Mouse (Mus musculus): Measurements from ENCODE around the gene Slc25a39.
A peak's percentile ranks its signal among the peaks of the same experiment; 100 is the strongest.

Slc25a39 gene

DNA sequence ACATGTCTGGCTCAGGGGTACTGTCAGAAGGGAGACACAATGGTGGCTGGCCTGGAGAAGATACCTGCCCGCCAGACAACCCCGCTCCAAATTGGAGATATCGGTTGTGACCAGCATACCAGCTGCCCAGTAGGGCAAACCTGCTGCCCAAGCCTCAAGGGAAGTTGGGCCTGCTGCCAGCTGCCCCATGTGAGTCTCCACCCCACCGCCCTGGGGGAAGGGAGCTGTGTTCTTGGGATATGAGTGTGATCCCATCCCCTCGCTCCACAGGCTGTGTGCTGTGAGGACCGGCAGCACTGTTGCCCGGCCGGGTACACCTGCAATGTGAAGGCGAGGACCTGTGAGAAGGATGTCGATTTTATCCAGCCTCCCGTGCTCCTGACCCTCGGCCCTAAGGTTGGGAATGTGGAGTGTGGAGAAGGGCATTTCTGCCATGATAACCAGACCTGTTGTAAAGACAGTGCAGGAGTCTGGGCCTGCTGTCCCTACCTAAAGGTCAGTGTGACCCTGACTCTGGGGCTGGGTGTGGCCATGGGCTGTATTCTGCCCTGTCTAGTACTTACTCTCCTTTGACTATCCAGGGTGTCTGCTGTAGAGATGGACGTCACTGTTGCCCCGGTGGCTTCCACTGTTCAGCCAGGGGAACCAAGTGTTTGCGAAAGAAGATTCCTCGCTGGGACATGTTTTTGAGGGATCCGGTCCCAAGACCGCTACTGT lies 28.2 kb upstream of the Slc25a39 start:
- peak; percentile 69 for DNase-seq

DNA sequence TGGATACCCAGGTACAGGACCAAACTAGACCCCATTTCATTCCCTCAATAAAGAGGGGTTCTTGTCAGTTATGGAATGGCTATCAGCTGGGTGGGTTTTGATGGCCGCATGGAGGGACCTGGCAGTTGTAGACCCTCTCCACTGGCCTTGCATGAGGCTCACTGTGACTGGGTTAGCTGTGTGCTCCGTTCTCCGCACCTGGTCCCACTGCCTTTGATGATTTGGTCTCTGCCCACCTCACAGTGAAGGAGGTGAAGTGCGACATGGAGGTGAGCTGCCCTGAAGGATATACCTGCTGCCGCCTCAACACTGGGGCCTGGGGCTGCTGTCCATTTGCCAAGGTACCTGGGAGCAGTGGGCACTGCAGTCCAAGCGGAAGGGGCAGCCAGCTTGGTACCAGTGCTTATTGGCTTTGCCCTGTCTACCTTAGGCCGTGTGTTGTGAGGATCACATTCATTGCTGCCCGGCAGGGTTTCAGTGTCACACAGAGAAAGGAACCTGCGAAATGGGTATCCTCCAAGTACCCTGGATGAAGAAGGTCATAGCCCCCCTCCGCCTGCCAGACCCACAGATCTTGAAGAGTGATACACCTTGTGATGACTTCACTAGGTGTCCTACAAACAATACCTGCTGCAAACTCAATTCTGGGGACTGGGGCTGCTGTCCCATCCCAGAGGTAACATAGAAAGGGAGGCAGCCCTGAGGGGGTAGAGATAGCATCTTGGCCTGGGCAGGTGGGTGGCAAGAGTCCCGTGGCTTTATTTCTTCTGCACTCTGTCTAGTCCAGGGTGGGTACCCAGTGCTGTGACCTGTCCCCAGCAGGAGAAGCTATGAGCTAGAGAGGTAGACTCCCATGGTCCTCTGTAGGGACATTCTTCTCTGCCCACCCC lies 27.3 kb upstream of the Slc25a39 start:
- peak; percentile 67 for DNase-seq

DNA sequence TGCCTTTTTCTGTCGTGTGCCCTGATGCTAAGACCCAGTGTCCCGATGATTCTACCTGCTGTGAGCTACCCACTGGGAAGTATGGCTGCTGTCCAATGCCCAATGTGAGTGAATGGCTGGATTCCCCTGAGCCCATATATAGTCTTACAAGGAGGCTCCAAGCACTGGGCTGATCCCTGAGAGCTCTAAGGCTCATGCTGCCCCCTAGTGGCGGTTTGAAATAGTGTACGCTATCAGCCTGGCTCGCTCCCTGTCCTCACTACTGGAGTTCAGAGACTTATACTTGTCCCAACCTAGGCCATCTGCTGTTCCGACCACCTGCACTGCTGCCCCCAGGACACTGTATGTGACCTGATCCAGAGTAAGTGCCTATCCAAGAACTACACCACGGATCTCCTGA lies 26.7 kb upstream of the Slc25a39 start:
- DNase-seq, result peak; percentile 89

DNA sequence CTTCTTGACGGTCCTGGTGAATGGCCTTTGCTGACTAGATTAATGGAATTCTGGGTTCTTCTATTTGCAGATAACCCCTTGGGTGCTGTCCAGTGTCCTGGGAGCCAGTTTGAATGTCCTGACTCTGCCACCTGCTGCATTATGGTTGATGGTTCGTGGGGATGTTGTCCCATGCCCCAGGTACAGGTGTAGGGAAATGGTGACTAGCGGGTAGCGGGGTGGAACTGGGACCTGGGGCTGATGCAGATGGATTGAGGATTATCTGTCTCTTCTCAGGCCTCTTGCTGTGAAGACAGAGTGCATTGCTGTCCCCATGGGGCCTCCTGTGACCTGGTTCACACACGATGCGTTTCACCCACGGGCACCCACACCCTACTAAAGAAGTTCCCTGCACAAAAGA lies 26.1 kb upstream of the Slc25a39 start:
- no peak for DNase-seq

DNA sequence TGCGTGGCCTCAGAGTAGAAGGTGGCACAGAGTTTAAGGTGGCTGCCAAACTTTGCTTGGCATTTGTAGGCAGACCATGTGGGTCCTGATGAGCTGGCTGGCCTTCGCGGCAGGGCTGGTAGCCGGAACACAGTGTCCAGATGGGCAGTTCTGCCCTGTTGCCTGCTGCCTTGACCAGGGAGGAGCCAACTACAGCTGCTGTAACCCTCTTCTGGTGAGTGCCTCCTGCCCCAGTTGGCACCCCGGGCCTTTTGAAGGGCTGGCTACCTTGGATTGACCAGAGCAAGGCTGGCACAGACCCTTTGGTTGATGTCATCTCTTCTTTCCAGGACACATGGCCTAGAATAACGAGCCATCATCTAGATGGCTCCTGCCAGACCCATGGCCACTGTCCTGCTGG lies 25.1 kb upstream of the Slc25a39 start:
- peak; percentile 87 for DNase-seq

DNA sequence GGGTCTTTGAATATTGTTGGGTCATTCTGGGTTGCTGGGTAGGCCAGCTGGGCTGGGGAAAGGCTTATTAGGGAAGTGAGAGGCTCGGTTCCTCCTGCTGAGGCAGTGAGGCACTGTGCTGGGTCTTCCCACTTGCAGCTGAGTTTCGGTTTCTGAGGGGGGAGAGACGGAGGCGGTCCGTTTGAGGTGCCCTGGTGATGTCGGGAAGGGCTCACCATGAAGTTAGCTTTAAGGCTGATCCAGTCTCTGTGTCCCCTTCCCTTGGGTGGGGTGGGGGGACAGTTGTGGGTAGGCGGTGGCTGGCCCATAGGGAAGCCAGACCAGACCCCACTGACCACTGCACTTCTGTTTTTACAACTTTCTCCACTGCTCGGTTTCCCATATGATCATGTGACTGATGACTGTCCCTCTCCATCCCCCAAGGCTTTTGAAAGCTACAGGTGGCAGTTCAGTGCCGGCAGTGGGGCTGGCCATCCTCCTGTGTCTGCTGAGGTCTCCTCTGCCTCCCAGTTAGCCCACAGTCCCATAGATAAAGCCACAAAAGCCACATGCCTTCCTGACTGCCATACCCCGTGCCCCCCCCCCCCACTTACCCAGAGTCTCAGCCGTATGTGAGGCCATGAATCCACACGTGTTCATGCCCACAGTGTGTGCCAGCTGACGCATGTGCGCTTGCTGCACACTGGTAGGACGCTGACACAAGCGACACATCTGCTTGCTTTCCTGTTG lies 24.5 kb upstream of the Slc25a39 start:
- DNase-seq, result peak; percentile 65

DNA sequence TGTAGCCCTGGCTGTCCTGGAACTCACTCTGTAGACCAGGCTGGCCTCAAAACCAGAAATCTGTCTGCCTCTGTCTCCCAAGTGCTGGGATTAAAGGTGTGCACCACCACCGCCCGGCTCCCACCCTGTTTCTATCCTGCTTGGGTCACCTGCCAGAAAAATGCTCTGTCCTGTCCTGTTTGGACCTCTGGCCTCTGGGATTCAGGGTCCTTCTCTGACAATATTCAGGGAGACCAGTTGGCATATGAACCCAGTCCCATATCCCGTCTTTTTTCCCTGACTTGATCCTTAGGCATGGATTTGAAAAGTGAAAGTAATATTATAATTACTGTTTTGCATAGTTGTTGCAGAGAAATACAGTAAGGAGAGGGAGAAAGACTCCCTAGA lies 24.0 kb upstream of the Slc25a39 start:
- peak; percentile 62 for DNase-seq

DNA sequence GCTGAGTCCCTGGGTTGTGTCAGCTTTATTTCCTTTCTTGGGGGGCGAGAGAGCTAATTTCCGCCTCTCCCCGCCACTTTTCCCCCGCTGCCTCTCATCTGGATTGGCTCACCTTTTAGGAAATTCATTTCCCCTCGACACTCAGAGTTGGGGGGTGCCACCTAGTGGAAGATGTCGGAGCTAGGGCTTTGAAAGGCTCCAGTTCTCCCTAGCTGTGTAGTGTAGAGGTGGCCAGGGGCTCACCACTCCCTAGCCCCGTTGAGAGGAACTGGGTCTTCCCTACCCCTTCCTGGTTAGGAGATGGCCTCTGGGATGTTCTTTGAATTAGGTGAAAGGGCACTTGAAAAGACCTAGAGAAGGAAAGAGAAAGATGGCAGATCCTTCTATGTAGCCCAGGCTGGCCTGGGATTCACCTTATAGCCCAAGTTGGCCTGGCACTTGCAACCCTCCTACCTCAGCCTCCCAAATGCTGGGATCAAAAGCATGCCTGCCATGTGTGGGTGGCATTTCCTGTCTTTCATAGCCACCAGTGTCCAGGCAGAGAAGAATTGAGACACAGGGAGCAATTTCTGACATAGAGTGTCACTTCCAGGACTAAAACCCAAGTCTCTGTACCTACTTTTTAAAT lies 23.4 kb upstream of the Slc25a39 start:
- peak; percentile 79 for DNase-seq

DNA sequence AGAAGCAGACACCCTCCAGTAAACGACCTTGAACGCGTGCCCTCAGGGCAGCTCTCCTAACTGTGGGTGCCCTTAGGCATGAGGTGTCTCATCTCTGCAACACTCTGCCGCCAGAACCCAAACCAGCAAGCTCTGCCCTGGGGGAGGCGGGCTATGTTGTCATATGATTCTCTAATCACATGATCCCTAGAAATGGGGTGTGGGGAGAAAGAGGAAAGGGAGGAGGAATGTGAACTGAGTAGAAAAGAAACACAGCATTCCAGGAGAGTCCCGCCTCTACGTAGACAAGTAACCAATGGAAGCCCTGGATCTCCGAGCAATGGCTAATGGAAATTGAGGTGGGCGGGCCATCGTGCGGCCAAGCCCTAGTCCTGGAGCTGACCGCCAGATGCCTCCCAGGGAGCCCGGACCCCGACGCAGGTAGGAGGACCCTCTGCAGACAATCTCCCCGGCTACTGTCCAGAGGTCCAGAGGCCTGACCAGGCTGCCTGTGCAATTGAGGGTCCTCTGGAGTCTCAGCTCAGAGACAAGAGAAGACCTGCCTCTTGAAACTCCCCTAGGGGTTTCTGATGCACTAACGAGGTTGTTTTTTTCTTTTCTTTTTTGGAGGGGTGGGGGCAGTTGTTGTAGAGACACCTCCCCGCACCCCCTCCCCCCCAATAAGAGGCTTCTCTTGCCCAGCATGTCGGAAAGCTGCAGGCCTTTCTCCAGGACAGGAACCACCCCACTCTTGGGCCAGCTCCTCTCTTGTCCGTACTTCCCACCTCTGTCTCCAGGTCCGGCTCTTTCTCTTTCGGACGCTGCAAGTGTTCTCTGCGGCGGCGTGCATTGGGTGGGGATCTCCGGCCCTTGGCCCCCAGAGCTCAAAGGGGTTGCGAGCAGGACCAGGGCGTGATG lies 22.6 kb upstream of the Slc25a39 start, which contains the start of gene Grn:
Gene Grn (plus strand): TSS at position 195 of the 897 bp plus-strand sequence.
- peak; percentile 96 for DNase-seq

DNA sequence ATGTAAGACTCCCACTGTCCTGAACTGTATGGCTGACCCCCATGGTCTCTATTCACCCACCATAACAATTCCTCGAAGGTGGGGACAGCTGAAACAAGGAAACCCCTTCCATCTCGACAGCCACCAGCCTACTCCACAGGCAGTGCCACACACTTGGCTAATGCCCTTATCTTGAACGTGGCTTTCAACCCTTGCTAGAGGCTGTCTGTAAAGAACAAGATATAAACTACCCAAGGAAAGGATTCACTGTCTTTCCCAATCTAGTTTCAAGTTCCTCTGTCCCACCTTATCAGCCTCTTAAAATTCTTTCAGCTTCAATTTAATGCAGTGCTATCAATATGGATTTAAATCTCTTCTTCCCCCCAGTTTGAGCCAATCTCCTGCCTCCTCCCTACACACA lies 21.8 kb upstream of the Slc25a39 start:
- DNase-seq, result peak; percentile 42

DNA sequence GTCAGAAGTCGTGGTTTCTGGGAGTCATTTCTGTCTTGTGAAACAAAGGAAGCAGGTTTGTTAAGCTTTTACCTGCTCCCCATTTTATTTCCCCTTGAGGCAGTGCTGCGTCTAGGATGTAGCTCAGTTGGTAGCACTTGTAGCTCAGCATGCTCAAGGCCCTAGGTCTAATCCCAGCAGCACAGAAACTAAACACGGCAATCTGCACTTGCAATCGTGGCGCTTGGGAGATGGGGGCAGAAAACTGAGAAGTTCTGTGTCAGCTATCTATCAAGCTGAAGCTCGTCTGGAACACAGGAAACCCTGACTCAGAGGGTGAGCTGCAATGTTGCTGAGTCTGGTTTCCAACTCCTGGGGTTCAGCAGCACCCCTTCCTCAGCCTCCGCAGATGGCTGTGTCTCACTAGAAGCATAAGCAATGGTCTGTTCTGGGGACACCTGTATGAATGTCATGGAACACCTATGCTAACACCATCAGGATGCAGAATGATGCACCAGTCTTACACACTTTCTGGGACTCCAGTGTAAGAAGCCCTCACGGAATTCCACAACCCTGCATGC lies 21.3 kb upstream of the Slc25a39 start:
- DNase-seq, result peak; percentile 46

DNA sequence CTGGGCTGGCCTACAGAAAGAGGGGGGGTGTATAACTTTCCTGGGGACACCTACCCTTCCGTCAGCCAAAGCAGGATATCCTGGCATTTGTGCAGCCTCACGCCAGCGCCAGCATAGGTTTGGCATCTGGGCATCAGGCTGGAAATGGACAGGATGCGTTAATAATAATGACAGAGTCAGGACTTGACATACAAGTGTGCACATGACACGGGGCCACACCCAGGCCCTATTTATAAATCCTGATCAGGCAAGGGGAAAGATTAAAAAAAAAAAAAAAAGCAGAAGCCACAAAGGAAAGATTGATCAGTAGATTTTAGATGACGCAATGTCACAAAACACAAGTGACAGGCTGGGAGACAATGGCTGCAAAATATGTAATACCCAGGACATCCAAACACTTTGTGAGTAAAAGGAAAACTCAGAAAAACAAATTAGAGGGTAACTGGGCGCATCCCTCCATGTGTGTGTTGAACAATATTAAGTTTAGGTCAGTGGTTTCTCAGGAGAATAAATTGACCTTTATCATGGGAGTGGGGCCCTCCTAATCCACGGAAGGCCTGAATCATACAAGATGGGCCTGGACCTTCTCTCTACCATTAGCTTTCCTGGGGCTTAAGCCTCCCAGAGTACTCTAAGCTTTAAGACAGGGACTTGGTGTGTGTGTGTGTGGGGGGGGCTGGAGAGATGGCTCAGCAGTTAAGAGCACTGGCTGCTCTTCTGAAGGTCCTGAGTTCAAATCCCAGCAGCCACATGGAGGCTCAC lies 18.0 kb upstream of the Slc25a39 start:
- DNase-seq, result peak; percentile 21

DNA sequence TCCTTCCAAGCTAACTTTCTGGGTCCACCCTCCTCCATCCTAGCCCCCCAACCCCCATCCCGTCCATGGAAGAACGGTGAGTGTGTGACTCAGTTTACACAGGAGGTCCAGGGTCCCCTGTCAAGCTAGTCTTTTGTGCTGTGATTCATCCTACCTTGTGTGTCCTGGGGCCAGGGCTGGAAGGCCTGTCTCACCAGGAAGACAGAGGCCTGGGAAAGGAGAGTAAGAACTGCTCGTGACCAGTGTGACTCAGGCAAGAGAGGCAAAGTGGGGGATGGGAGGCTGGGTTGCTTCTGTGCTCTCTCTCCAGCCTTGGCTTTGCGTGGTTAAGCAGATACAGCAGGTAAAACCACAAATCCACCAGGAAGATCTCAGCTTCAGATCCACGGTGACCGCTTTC lies 16.9 kb upstream of the Slc25a39 start:
- DNase-seq, result peak; percentile 7

DNA sequence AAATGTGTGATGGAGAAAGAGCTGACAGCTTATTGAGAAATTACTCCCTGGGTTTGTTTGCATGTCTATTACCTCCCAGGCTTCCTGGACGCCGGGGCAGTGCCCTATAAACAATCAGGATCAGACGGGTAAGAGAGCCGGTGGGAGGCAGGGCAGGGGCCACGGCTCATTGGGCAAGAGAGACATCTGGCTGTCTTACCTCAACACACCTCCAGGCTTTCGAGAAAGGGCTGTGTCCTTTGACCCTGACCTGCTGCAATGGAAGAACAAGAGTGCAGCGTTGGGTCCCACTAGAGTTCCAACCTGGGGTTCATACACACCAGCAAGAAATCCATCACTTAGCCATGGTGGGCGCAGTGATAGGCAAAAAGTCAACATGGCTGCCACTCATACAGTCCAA lies 13.8 kb upstream of the Slc25a39 start:
- no peak for DNase-seq

DNA sequence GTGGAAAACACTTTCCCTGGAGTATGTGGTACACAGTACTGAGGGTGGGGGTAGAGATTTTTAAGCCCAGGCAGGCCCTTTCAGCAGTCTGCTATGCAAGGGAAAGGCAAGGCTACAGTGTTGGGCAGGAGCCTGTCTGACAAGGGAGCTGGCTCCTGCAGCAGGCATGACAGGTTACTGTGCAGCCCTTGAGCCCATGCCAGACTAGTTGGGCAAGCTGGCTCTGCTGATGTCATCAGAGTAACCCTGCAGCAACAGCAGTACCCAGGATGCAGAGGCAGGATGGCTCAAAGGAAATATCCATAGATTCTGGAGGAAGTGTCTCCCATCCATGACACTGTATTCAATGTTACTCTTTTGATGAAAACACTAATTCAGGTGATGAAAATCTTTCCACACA lies 11.1 kb upstream of the Slc25a39 start:
- peak; percentile 6 for DNase-seq

DNA sequence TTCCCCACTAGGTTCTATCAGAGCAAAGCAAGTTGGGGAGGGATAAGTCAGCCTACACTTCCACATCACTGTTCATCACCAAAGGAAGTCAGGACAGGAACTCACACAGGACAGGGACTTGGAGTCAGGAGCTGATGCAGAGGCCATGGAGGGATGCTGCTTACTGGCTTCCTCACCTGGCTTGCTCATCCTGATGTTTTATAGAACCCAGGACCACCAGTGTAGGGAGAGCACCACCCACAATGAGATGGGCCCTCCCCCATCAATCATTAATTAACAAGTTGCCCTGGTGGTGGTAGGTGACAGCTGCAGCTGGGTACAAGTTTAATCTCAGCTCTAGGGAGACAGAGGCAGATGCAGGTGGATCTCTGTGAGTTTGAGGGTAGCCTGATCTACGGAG lies 9.4 kb upstream of the Slc25a39 start:
- DNase-seq, result no peak

DNA sequence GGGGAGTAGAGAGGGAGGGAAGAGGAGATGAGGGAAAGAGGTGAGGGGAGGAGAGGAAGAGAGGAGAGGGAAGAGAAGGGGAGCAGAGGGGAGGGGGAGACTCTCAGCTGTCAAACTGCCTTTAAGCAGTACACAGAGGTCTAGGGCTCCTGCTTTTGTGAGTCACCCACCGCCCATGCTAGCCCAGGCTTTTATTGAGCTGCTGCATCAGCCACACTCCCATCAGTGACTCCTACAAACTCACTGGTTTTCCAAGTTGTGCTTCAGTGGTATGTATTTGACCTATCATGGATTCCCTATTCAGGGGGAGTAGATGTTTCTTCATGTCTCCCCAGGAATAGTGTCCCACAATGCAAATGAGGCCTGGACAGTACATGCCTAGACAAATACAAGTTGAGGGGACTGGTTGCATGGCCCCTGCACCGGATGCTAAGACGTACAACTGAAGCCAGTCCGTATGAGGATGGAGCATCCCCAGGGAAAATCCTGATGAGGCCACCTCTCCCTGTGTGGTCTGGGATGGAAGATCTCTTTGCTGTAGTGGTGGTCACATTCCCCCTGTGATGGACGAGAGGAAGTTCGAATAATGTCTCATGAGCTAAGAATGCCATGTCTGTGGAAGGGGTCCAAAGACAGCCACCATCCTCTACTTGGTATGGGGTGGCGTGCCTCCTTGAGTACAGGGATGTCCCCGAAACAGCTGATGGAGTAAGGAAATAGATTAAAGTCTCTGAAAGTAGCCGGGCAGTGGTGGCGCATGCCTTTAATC lies 7.5 kb upstream of the Slc25a39 start:
- peak; percentile 10 for DNase-seq

DNA sequence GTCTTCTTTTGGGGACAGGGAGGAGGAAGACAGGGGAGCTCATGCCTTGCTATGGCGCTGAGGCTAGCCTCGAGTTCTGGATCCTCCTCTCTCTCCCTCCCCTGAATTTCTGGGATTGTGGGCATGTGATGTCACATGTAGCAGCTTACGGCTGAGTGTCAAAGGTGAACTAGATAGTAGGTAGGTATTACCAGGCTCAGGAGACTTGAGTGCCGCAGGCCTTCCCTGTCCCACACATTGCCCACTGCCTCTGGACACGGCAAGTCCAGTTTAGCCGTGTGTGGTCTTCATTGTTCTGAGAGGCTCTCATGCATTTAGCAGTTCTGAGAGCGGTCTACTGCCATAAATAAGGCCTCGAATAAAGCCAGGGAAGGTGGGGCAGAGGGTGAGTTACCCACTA lies 5.3 kb upstream of the Slc25a39 start:
- DNase-seq, result peak; percentile 19

DNA sequence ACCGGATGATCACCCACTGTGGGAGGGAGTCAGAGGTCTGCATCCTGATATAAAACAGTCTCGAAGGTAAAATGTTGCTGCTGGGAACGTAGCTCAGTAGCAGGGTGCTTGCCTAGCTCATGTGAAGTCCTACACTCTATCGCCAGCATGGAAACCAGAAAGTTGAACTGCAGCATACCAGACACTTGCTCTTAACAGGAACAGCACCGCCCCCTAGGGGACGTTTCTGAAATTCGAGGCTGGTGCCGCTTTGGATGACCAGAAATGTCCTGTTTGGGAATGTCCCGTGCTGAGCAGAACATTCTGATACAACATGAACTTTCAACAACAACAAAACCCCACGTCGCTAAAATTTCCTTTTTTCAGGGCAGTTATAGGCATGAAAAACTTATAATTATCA lies 4.0 kb upstream of the Slc25a39 start:
- peak; percentile 88 for DNase-seq

DNA sequence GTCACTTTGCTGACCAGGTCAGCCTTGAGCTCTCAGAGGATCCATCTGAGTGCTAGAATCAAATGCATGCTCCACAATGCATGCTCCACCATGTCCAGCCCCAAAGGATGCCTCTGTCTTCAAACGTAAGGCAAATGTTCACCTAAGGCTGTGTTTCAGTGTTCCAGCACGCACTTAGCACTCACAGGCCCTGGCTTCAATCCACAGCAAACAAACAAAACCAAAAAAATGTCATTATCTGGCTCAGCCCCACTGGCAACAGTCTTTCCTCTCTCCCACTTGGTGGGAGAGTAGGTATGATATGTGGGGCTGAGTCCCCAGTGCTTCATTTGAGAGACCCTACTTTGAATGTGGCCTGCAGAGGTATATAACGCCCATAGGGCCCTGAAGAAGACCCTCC lies 3.3 kb upstream of the Slc25a39 start:
- peak; percentile 32 for DNase-seq

All from cerebellum, adult 9-11 months (tissue).